Mouse (Mus musculus) small intestine, adult 2 months (tissue): ENCODE measurements around the gene Defb6.

Experiments
- CTCF ChIP-seq: fragments of 200-500 bp; IDR thresholded peaks from 2 replicates; pipeline ENCODE4 v1.5.1; 2012; ENCODE audit warnings: low read depth, mild to moderate bottlenecking, control low read depth, inconsistent platforms, low read length, moderate library complexity, mixed read lengths; ENCODE audit not compliant: insufficient replicate concordance, insufficient read length; ENCODE audit errors: extremely low read depth
- POLR2A ChIP-seq: fragments of 200-500 bp; IDR thresholded peaks from 2 replicates; pipeline ENCODE4 v1.6.1; 2012; ENCODE audit warnings: low read depth, mild to moderate bottlenecking, control low read depth, inconsistent platforms, low read length, moderate library complexity

- TF ChIP-seq POLR2A = no peak
- no peak for TF ChIP-seq CTCF
Measured at GRCm38 (mm10) chr8:19238101-19238500, 12.8 kb downstream of the Defb6 start.
